ENCODE assay signal across 10 mouse cellular contexts in the genomic region with DNA sequence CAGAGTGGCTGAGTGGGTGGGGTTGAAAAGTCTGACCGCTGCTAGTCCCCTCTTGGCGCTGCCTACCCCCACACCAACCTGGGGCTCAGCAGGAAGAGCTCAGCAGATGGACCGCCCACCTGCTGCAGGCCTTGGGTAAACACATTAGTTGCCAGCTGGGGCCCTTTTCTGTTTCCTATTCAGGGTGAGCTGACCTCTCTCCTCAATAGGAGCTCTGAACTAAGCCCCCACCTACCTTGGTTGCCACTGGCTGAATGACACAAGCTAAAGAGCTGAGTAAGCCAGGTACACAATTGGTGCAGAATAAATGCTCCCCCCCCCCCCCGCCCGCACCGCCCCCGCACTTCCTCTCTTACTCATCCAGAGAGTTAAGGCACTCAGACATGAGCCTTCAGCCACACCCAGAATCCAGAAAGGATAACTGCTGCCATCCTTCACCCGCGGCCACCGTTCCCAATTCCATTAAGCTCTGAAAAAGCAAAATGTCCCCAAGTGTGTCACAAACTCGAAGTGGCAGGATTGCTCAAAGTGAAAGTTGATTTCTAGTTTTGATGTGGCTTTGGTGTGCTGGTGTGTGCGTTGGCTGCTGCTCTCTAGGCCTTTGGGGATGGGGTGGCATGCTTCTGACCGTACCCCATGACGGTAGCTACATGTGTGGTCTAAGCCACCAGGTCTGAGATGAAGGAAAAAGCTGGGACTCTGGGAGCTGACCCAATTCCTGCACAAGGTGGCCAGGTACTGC. TPM values are rescaled to one million over a fixed set of nuclear protein-coding genes. Genes with fewer than 3 reads are reported as not detected.
DNase-seq lines count a peak whose midpoint lies in the region; ATAC-seq lines count a peak whose summit lies in the region.
"Had no signal": no experiment of that assay in that cellular context is flagged by ENCODE, and none has a peak within 500 bp of the region (broad histone marks: within the 10 kb centered on the region; RNA-seq: fewer than 3 reads in every experiment).

No protein-coding gene starts in this region.

- 16% methylated on average over 13 of the region's 14 CpGs for WGBS in midbrain, embryonic 12.5 days
- WGBS in midbrain, embryonic 16.5 days = 20% methylated on average over 14 of the region's 14 CpGs
- 24% methylated on average over 14 of the region's 14 CpGs for WGBS in forebrain, embryonic 12.5 days

- H3K4me3 ChIP-seq in midbrain, embryonic 12.5 days = no peak overlapping the region
- no peak overlapping the region for H3K4me3 ChIP-seq in midbrain, embryonic 16.5 days (ENCODE audit: low read depth, low read length)
- H3K4me3 ChIP-seq in forebrain, embryonic 12.5 days (replicated peaks) = no peak overlapping the region
- H3K4me3 ChIP-seq: embryonic facial prominence, embryonic 15.5 days; heart, embryonic 13.5 days had no signal

- DNase-seq in cerebellum, postnatal 4 days (ENCODE audit: low spot score in 2 of 2) = no peak
- DNase-seq in splenic B cell, adult 2 months (ENCODE audit: low read depth, low spot score) = peak; percentile 42
- DNase-seq in heart, adult 11 months = no peak
- no peak for DNase-seq in frontal cortex, postnatal 36 days (ENCODE audit: low spot score in 2 of 2)

- H3K36me3 ChIP-seq in midbrain, embryonic 12.5 days = no peaks in the 10 kb centered on the region
- H3K36me3 ChIP-seq in midbrain, embryonic 16.5 days (ENCODE audit: control insufficient read depth, insufficient read depth, low read length) = no peaks in the 10 kb centered on the region
- H3K36me3 ChIP-seq in forebrain, embryonic 12.5 days (replicated peaks) = no peaks in the 10 kb centered on the region
- H3K36me3 ChIP-seq in splenic B cell, adult 2 months (ENCODE audit: control insufficient read depth, insufficient read depth, low read length, poor library complexity, severe bottlenecking) = no peaks in the 10 kb centered on the region
- H3K36me3 ChIP-seq: embryonic facial prominence, embryonic 15.5 days; heart, embryonic 13.5 days had no signal

- peaks cover 6% of the 10 kb centered on the region for H3K27me3 ChIP-seq in midbrain, embryonic 12.5 days
- no peaks in the 10 kb centered on the region for H3K27me3 ChIP-seq in midbrain, embryonic 16.5 days (ENCODE audit: control insufficient read depth, insufficient read depth, low read depth, low read length)
- no peaks in the 10 kb centered on the region for H3K27me3 ChIP-seq in forebrain, embryonic 12.5 days
- no peaks in the 10 kb centered on the region for H3K27me3 ChIP-seq in splenic B cell, adult 2 months (ENCODE audit: control insufficient read depth, insufficient read depth, low read length, poor library complexity, severe bottlenecking)
- H3K27me3 ChIP-seq: embryonic facial prominence, embryonic 15.5 days had no signal

- ATAC-seq in cerebellum, adult (ENCODE audit: insufficient number of reproducible peaks, low FRiP score, low TSS enrichment) = peak; percentile 29; the same call in 1 of the 2 replicates
- peak; percentile 36; the same call in 1 of the 2 replicates for ATAC-seq in midbrain, embryonic 12.5 days (ENCODE audit: low FRiP score, low read depth)
- ATAC-seq in midbrain, embryonic 16.5 days = no peak
- peak; percentile 37; the same call in 1 of the 2 replicates for ATAC-seq in forebrain, embryonic 12.5 days (ENCODE audit: low FRiP score)

- no peaks in the 10 kb centered on the region for H3K9me3 ChIP-seq in midbrain, embryonic 12.5 days
- H3K9me3 ChIP-seq in midbrain, embryonic 16.5 days (replicated peaks; ENCODE audit: control insufficient read depth, low read length, poor library complexity, severe bottlenecking) = no peaks in the 10 kb centered on the region
- H3K9me3 ChIP-seq in forebrain, embryonic 12.5 days = no peaks in the 10 kb centered on the region
- H3K9me3 ChIP-seq: embryonic facial prominence, embryonic 15.5 days; heart, embryonic 13.5 days had no signal

- no peak overlapping the region for H3K27ac ChIP-seq in midbrain, embryonic 12.5 days (replicated peaks)
- H3K27ac ChIP-seq in midbrain, embryonic 16.5 days (ENCODE audit: low read length) = no peak overlapping the region
- H3K27ac ChIP-seq in forebrain, embryonic 12.5 days = peak overlapping the region; percentile 20; the same call in 1 of the 2 replicates
- H3K27ac ChIP-seq: embryonic facial prominence, embryonic 15.5 days; heart, embryonic 13.5 days had no signal

- no peak overlapping the region for H3K9ac ChIP-seq in midbrain, embryonic 12.5 days (replicated peaks)
- no peak overlapping the region for H3K9ac ChIP-seq in midbrain, embryonic 16.5 days (ENCODE audit: low read depth, low read length)
- no peak overlapping the region for H3K9ac ChIP-seq in forebrain, embryonic 12.5 days
- H3K9ac ChIP-seq: embryonic facial prominence, embryonic 15.5 days; heart, embryonic 13.5 days had no signal

- H3K4me2 ChIP-seq in midbrain, embryonic 12.5 days (replicated peaks) = no peak overlapping the region
- no peak overlapping the region for H3K4me2 ChIP-seq in midbrain, embryonic 16.5 days (ENCODE audit: low read length)
- H3K4me2 ChIP-seq in forebrain, embryonic 12.5 days = no peak overlapping the region
- H3K4me2 ChIP-seq: embryonic facial prominence, embryonic 15.5 days; heart, embryonic 13.5 days had no signal

- H3K4me1 ChIP-seq in midbrain, embryonic 12.5 days = peaks cover 44% of the 10 kb centered on the region
- H3K4me1 ChIP-seq in midbrain, embryonic 16.5 days (ENCODE audit: control insufficient read depth, insufficient read depth, low read length) = peaks cover 3% of the 10 kb centered on the region
- H3K4me1 ChIP-seq in forebrain, embryonic 12.5 days = peaks cover 44% of the 10 kb centered on the region

RNA-seq across cellular contexts. Expression of gene Gpr142, which starts 9.1 kb away (rescaled TPM):
- not detected in 2 replicates for polyA plus RNA-seq in midbrain, embryonic 12.5 days (2016; fragmentation: Nextera tagmentation; extraction: Ambion mirVana)
- not detected in 2 replicates for polyA plus RNA-seq in midbrain, embryonic 16.5 days (2015; fragmentation: Nextera tagmentation; extraction: Ambion mirVana)
- polyA plus RNA-seq in forebrain, embryonic 12.5 days (2016; fragmentation: Nextera tagmentation; extraction: Ambion mirVana) = not detected in 2 replicates
- polyA plus RNA-seq: embryonic facial prominence, embryonic 15.5 days; heart, embryonic 13.5 days had no signal

RNA-seq across cellular contexts. Expression of gene Btbd17, which starts 12.1 kb away (rescaled TPM):
- 61.0 and 68.5 TPM in 2 replicates for polyA plus RNA-seq in midbrain, embryonic 12.5 days (2016; fragmentation: Nextera tagmentation; extraction: Ambion mirVana)
- 19.6 and 20.6 TPM in 2 replicates for polyA plus RNA-seq in midbrain, embryonic 16.5 days (2015; fragmentation: Nextera tagmentation; extraction: Ambion mirVana)
- polyA plus RNA-seq in forebrain, embryonic 12.5 days (2016; fragmentation: Nextera tagmentation; extraction: Ambion mirVana) = 41.6 and 44.8 TPM in 2 replicates
- polyA plus RNA-seq: heart, embryonic 13.5 days had no signal

RNA-seq across cellular contexts. Expression of gene Kif19a, which starts 42.7 kb away (rescaled TPM):
- polyA plus RNA-seq in midbrain, embryonic 12.5 days (2016; fragmentation: Nextera tagmentation; extraction: Ambion mirVana) = 0.45 and 0.73 TPM in 2 replicates
- 0.47 and 0.67 TPM in 2 replicates for polyA plus RNA-seq in midbrain, embryonic 16.5 days (2015; fragmentation: Nextera tagmentation; extraction: Ambion mirVana)
- polyA plus RNA-seq in forebrain, embryonic 12.5 days (2016; fragmentation: Nextera tagmentation; extraction: Ambion mirVana) = 0.80 and 1.4 TPM in 2 replicates

RNA-seq across cellular contexts. Expression of gene Gprc5c, which starts 43.1 kb away (rescaled TPM):
- 10.4 and 16.8 TPM in 2 replicates for polyA plus RNA-seq in midbrain, embryonic 12.5 days (2016; fragmentation: Nextera tagmentation; extraction: Ambion mirVana)
- polyA plus RNA-seq in midbrain, embryonic 16.5 days (2015; fragmentation: Nextera tagmentation; extraction: Ambion mirVana) = 5.4 and 7.4 TPM in 2 replicates
- 8.4 and 10.8 TPM in 2 replicates for polyA plus RNA-seq in forebrain, embryonic 12.5 days (2016; fragmentation: Nextera tagmentation; extraction: Ambion mirVana)
